10 mouse cellular contexts compared by ENCODE assay signal in genomic region chr1:152702920-152703319, GRCm38 (mm10). TPM values are rescaled to one million over a fixed set of nuclear protein-coding genes. Genes with fewer than 3 reads are reported as not detected.
DNase-seq lines count a peak whose midpoint lies in the region; ATAC-seq and TF ChIP-seq lines count a peak whose summit lies in the region.
"Had no signal": no experiment of that assay in that cellular context is flagged by ENCODE, and none has a peak within 500 bp of the region (broad histone marks: within the 10 kb centered on the region; RNA-seq: fewer than 3 reads in every experiment).

No protein-coding gene starts in this region.

- no peak for TF ChIP-seq CTCF in lung, postnatal 0 days (IDR thresholded peaks at IDR 0.05)
- no peak for TF ChIP-seq CTCF in testis, adult 2 months (IDR thresholded peaks at IDR 0.05; ENCODE audit: control insufficient read depth, insufficient read depth, insufficient replicate concordance, low read depth, low read length)
- TF ChIP-seq CTCF in layer of hippocampus, adult 2 months (conservative IDR thresholded peaks at IDR 0.05): no peak

- intact Hi-C loops in heart, postnatal 14 days (cut with DNase I): no loop called here

- peak; percentile 57 for ATAC-seq in lung, postnatal 0 days

- H3K4me1 ChIP-seq in lung, postnatal 0 days (ENCODE audit: insufficient read depth, low read depth, low read length): no peaks in the 10 kb centered on the region
- H3K4me1 ChIP-seq in testis, adult 2 months (ENCODE audit: control insufficient read depth, insufficient read depth, low read length): no peaks in the 10 kb centered on the region
- H3K4me1 ChIP-seq: liver, embryonic 13.5 days had no signal

- DNase-seq in embryo, embryonic 10 days (ENCODE audit: low spot score): peak; percentile 35
- no peak for DNase-seq in embryo, embryonic 10.5 days (ENCODE audit: low spot score)
- no peak for DNase-seq in lung, postnatal 0 days (ENCODE audit: low spot score)
- no peak for DNase-seq in lung, postnatal 14 days
- peak; percentile 44 to 58 for DNase-seq in heart, postnatal 14 days
- no peak for DNase-seq in layer of hippocampus, adult 2 months (ENCODE audit: low spot score in 2 of 2)
- DNase-seq in thymus, postnatal 14 days: no peak
- DNase-seq: cerebellum, postnatal 36 days; liver, embryonic 13.5 days had no signal

- H3K27me3 ChIP-seq in lung, postnatal 0 days (replicated peaks; ENCODE audit: insufficient read depth, low read length): no peaks in the 10 kb centered on the region
- H3K27me3 ChIP-seq in testis, adult 2 months (ENCODE audit: control insufficient read depth, insufficient read depth, low read length): no peaks in the 10 kb centered on the region
- H3K27me3 ChIP-seq: liver, embryonic 13.5 days had no signal

- no peaks in the 10 kb centered on the region for H3K9me3 ChIP-seq in lung, postnatal 0 days (ENCODE audit: low read length)
- H3K9me3 ChIP-seq: liver, embryonic 13.5 days had no signal

- no peak overlapping the region for H3K4me3 ChIP-seq in lung, postnatal 0 days (ENCODE audit: low read depth, low read length)
- no peak overlapping the region for H3K4me3 ChIP-seq in testis, adult 2 months (ENCODE audit: control insufficient read depth, low read depth, low read length)
- no peak overlapping the region for H3K4me3 ChIP-seq in layer of hippocampus, adult 2 months
- H3K4me3 ChIP-seq: liver, embryonic 13.5 days had no signal

- WGBS in lung, postnatal 0 days: 54% methylated on average over 6 of the region's 6 CpGs

- TF ChIP-seq POLR2A in testis, adult 2 months (IDR thresholded peaks at IDR 0.05; ENCODE audit: control insufficient read depth, low read depth, low read length): no peak

- H3K36me3 ChIP-seq in lung, postnatal 0 days (ENCODE audit: insufficient read depth, low read length): no peaks in the 10 kb centered on the region
- H3K36me3 ChIP-seq in testis, adult 2 months (ENCODE audit: control insufficient read depth, insufficient read depth, low read length): no peaks in the 10 kb centered on the region
- H3K36me3 ChIP-seq: liver, embryonic 13.5 days had no signal

- no peak overlapping the region for H3K4me2 ChIP-seq in lung, postnatal 0 days (replicated peaks; ENCODE audit: low read depth, low read length)
- H3K4me2 ChIP-seq: liver, embryonic 13.5 days had no signal

- H3K27ac ChIP-seq in lung, postnatal 0 days (ENCODE audit: low read length): no peak overlapping the region
- H3K27ac ChIP-seq in testis, adult 2 months (ENCODE audit: control insufficient read depth, insufficient read depth, low read depth, low read length): peak overlapping the region; percentile 30; the same call in 1 of the 2 replicates
- H3K27ac ChIP-seq in layer of hippocampus, adult 2 months: no peak overlapping the region
- H3K27ac ChIP-seq: liver, embryonic 13.5 days had no signal

- TF ChIP-seq EP300 in lung, postnatal 0 days (IDR thresholded peaks at IDR 0.05): no peak

- H3K9ac ChIP-seq in lung, postnatal 0 days (replicated peaks; ENCODE audit: low read depth): no peak overlapping the region
- H3K9ac ChIP-seq: liver, embryonic 13.5 days had no signal

RNA-seq across cellular contexts. Expression of gene Apobec4, which starts 47.4 kb away (rescaled TPM):
- 0.50 and 0.74 TPM in 2 replicates for polyA plus RNA-seq in lung, postnatal 0 days (2015; fragmentation: Nextera tagmentation; extraction: Ambion mirVana)
- not detected for total RNA-seq in heart, postnatal 14 days (2021)
- polyA plus RNA-seq in testis, adult 2 months (2012; rRNA removed): 51.5 and 62.1 TPM in 2 replicates
- total RNA-seq in layer of hippocampus, adult 2 months (2021): not detected
- polyA plus RNA-seq: liver, embryonic 13.5 days had no signal

Comparison
In these comparisons a context has a peak if more than half of its experiments do, and no peak if none do; other contexts are left out.
1. DNase-seq: peak in embryo, embryonic 10 days (single experiment) and heart, postnatal 14 days (2 of 2); none in embryo, embryonic 10.5 days (single experiment), lung, postnatal 0 days (single experiment), lung, postnatal 14 days (single experiment), layer of hippocampus, adult 2 months (0 of 2) and thymus, postnatal 14 days (single experiment).